Mouse (Mus musculus) hindbrain, postnatal 0 days (tissue): ENCODE results near the gene Thegl. TPM values are rescaled to one million over a fixed set of nuclear protein-coding genes. Genes with fewer than 3 reads are reported as not detected.
"Not testable (repeated sequence)": the region's sequence is repeated elsewhere in the genome, so short reads cannot be mapped to it uniquely, and the experiment has no call there.

Experiments used
- ATAC-seq: fragments of 200-750 bp; cut with Nextera tagmentation; 2 replicates; pipeline ENCODE4 v1.8.0; 2017; ENCODE audit warnings: mild to moderate bottlenecking, moderate TSS enrichment, moderate library complexity
- DNase-seq: peaks from one replicate; pipeline ENCODE4 v3.0.0-alpha.2; 2015; ENCODE audit warnings: low spot score
- H3K27ac ChIP-seq: fragments of 300-500 bp; sonication (generic); 2 replicates; pipeline ENCODE4 v1.5.1; 2014; ENCODE audit warnings: mild to moderate bottlenecking
- H3K27me3 ChIP-seq: fragments of 300-500 bp; sonication (generic); 2 replicates; pipeline ENCODE4 v1.6.1; 2014; ENCODE audit warnings: low read length, mixed read lengths; ENCODE audit not compliant: insufficient read depth
- H3K36me3 ChIP-seq: fragments of 300-500 bp; sonication (generic); 2 replicates; pipeline ENCODE4 v1.6.1; 2014; ENCODE audit warnings: low read length, mixed read lengths; ENCODE audit not compliant: insufficient read depth
- H3K4me1 ChIP-seq: fragments of 300-500 bp; sonication (generic); 2 replicates; pipeline ENCODE4 v1.6.1; 2014; ENCODE audit warnings: antibody characterized with exemption, low read length, mixed read lengths; ENCODE audit not compliant: insufficient read depth
- H3K4me2 ChIP-seq: fragments of 300-500 bp; sonication (generic); 2 replicates; pipeline ENCODE4 v1.6.1; 2014; ENCODE audit warnings: low read depth, mild to moderate bottlenecking, low read length, moderate library complexity, mixed read lengths
- H3K4me3 ChIP-seq: fragments of 300-500 bp; sonication (generic); 2 replicates; pipeline ENCODE4 v1.5.1; 2014; ENCODE audit warnings: low read length
- H3K9ac ChIP-seq: fragments of 300-500 bp; sonication (generic); replicated peaks from 2 replicates; pipeline ENCODE4 v1.6.1; 2014; ENCODE audit warnings: mild to moderate bottlenecking, low read length, moderate library complexity, mixed read lengths
- H3K9me3 ChIP-seq: fragments of 300-500 bp; sonication (generic); 2 replicates; pipeline ENCODE4 v1.6.1; 2016; ENCODE audit warnings: low read length, mixed read lengths
- CTCF ChIP-seq: IDR thresholded peaks from 2 replicates; pipeline ENCODE4 v1.5.1; 2016; ENCODE audit warnings: antibody characterized with exemption, control low read depth, low read depth
- WGBS: fragments of 180-500 bp; shearing (Covaris S2); extraction: QIAGEN DNeasy Blood & Tissue Kit; methylation state at CpG from one replicate; pipeline ENCODE4 v1.1.7; 2014; 5-methylcytosine and 5-hydroxymethylcytosine counted together
- polyA plus RNA-seq: library from polyadenylated mRNA; unstranded; fragments of >200 nt; fragmentation: Nextera tagmentation; extraction: Ambion mirVana; gene quantifications from 2 replicates; pipeline ENCODE4 v1.2.1, GENCODE M21; 2015
- total RNA-seq: library from RNA; depleted of rRNA; stranded (reverse); fragments of >200 nt; gene quantifications from 2 replicates; pipeline ENCODE4 v1.2.3, GENCODE M21; 2014

Thegl gene
- total and polyA plus RNA-seq, 2 experiments from 2014 or later = 0.63 to 0.81 TPM

DNA sequence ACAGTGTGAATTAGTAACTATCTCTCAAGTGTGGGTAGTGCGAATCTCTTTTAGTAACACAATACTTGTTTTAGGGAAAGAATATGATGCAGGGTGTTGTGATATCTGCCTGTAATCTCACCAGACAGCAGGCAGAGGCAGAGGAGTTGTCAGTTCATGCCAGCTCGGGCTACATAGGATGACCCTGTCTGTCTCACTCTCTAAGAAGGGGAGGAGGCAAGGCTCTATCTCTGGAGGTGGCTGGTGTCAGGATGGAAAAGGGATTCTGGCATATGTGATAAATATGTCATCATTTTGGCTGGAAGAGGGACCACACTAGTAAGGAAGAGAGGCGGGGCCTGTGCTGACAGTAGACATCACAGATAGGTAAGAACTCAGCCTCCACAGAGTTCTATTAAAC is 76.1 kb downstream of the Thegl start:
- TF ChIP-seq CTCF = no peak
- Histone ChIP-seq H3K9ac (no peak overlapping the region), H3K9me3 (no peaks in the 10 kb centered on the region), H3K4me3 (no peak overlapping the region), H3K27me3 (no peaks in the 10 kb centered on the region), H3K4me1 (0 out of 2 replicates have a peak, but pooled peaks cover 4% of the 10 kb centered on the region), H3K4me2 (no peak overlapping the region; the same call in 1 of the 2 replicates), H3K36me3 (no peaks in the 10 kb centered on the region), H3K27ac (no peak overlapping the region)
- 74% methylated on average over 3 of the region's 3 CpGs for WGBS
- DNase-seq = no peak
- no peak for ATAC-seq

DNA sequence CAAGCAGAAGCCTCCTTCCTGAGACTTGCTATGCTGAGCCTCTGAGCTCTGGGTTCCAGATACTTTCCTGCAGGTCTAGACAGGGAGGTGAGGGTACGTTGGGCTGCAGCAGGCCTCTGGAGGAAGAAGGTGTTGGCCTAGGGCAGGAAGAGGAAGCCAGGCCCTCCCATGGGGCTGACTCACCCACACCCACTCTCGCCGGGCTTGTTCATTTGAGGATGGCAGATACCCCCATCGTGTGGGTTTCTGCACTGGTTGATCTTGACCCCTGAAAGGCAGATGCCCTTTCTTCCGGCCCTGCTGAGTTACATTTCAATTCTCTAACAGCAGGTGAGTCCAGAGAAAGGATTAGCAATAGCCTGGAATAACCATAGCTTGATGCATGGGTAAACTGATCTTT is 76.7 kb downstream of the Thegl start:
- no peak overlapping the region for H3K27ac ChIP-seq
- no peaks in the 10 kb centered on the region for H3K27me3 ChIP-seq
- WGBS = 75% methylated on average over 5 of the region's 5 CpGs
- H3K9me3 ChIP-seq = no peaks in the 10 kb centered on the region
- no peak overlapping the region for H3K9ac ChIP-seq
- no peak overlapping the region for H3K4me3 ChIP-seq
- TF ChIP-seq CTCF = no peak
- H3K36me3 ChIP-seq = no peaks in the 10 kb centered on the region
- peak overlapping the region; percentile 39 for H3K4me2 ChIP-seq
- no peak for DNase-seq
- 0 out of 2 replicates have a peak, but pooled peaks cover 4% of the 10 kb centered on the region for H3K4me1 ChIP-seq
- ATAC-seq = no peak

DNA sequence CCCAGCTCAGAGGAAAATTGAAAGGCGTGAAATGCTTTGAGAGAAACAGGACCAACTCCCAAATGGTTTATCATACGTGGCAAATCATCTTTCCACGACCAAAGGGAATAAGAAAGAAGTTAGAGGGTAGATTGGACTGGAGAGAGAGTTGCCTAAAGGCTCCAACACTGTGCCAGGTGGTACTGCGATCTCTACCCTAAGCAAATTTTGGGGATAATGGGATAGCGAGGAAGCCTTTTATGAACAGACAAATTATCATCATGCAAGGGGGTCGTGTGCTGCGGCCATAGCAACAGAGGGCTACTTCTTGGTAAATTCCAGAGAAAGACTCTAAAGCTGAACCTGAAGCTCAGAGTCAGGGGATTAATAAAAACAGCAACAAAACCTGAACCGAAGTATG is 78.1 kb downstream of the Thegl start:
- Histone ChIP-seq H3K4me1 (0 out of 2 replicates have a peak, but pooled peaks cover 4% of the 10 kb centered on the region), H3K9me3 (no peaks in the 10 kb centered on the region), H3K4me3 (peak overlapping the region; percentile 68), H3K27ac (no peak overlapping the region; the same call in 1 of the 2 replicates), H3K9ac (peak overlapping the region; percentile 57; the same call in 1 of the 2 replicates), H3K4me2 (peak overlapping the region; percentile 100), H3K27me3 (no peaks in the 10 kb centered on the region), H3K36me3 (no peaks in the 10 kb centered on the region)
- no peak for DNase-seq
- TF ChIP-seq CTCF = no peak
- no peak for ATAC-seq
- 18% methylated on average over 8 of the region's 8 CpGs for WGBS

DNA sequence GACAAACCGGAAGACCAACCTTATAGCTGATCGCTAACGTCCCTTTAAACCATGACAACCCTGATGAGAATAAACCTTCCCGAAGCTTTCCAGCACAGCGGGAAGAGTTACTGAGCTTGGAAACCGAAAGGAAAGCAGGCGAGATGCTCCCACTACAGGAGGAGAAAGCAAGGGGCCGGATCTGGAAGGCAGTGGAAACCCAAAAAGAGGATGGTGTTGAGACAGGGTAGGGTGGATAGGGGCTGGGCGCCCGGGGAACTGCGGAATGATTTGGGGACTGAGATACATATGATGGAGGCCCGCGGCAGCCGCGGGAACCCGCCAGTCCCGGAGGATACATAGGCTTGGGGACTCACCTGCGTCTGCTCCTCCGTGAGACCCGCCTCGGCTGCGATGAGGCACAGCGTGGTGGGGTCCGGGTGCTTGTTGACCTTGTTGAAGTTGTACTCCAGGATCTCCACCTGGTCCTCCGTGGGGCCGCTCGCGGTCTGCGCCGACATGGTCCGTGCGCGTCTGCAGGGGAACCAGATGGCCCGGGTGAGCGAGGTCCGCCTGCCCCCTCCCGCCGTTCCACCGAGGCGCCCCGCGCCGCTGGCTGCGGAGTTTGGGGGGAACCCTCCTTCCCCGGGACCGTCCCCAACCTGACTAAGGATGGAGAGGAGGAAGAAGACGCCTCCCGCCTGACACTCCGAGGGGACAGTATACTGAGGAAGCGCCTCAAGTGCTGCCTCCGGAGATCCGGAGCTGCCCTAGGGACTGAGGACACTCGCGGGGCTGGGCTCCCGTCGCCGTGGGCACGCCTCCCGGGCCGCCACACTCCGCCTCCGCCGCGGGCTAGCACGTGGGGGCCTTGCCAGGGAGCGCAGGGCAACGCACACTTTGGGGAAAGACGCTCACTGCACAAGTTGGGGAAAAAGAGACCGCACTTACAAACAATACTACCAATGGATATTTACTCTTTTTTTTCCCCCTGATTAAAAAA is 79.0 kb downstream of the Thegl start:
- peak overlapping the region; percentile 57 for H3K9ac ChIP-seq
- peak; percentile 83 for ATAC-seq
- peak; percentile 76 for DNase-seq
- no peak for TF ChIP-seq CTCF
- H3K27ac ChIP-seq = peak overlapping the region; percentile 59; the same call in 1 of the 2 replicates
- H3K4me2 ChIP-seq = peak overlapping the region; percentile 100
- H3K4me1 ChIP-seq = 0 out of 2 replicates have a peak, but pooled peaks cover 4% of the 10 kb centered on the region
- no peaks in the 10 kb centered on the region for H3K9me3 ChIP-seq
- H3K4me3 ChIP-seq = peak overlapping the region; percentile 68
- WGBS = under 1% methylated on average over 68 of the region's 69 CpGs
- no peaks in the 10 kb centered on the region for H3K27me3 ChIP-seq
- no peaks in the 10 kb centered on the region for H3K36me3 ChIP-seq

DNA sequence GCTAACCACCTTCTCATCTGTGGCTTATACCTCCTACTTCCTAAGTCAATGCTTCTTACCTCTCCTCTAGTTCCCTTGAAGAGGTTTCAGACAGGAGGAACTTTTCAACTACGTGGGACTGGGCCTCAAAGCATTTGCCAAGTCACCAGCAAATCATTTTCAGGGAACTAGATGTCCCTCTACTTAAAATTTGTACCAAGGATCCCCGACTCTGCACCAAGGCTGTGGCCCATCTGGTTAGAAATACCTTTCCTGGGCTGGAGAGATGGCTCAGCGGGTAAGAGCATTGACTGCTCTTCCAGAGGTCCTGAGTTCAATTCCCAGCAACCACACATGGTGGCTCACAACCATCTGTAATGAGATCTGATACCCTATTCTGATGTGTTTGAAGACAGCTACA is 80.4 kb downstream of the Thegl start:
- not testable (repeated sequence) for H3K9me3 ChIP-seq, H3K27ac ChIP-seq, H3K9ac ChIP-seq, ATAC-seq, DNase-seq, H3K4me1 ChIP-seq, H3K4me3 ChIP-seq, H3K4me2 ChIP-seq, H3K36me3 ChIP-seq, H3K27me3 ChIP-seq
- 95% methylated on average over 3 of the region's 3 CpGs for WGBS

DNA sequence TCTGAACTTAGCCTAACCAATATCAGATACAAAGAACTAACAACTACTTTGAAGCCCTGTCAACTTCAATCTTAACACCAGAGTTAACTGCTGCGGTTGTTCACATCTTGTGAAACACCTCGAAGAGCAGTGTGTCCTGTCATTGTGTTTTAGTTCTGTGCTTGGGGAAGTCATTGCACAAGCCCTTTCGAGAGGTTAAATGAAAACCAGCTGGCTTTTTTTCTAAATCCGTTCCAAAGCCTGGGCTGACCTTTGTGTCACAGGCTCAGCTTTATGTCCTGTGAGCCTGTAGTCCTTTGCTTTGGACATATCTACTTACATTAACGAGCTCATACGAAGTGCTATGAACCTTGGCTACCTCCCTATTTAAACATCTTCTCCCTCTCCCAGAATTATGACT is 81.9 kb downstream of the Thegl start:
- Histone ChIP-seq H3K36me3 (no peaks in the 10 kb centered on the region), H3K27me3 (no peaks in the 10 kb centered on the region), H3K27ac (no peak overlapping the region), H3K4me2 (no peak overlapping the region), H3K4me1 (0 out of 2 replicates have a peak, but pooled peaks cover 4% of the 10 kb centered on the region), H3K4me3 (no peak overlapping the region), H3K9ac (no peak overlapping the region), H3K9me3 (no peaks in the 10 kb centered on the region)
- ATAC-seq (no peak), DNase-seq (no peak)
- 73% methylated on average over 6 of the region's 6 CpGs for WGBS
- no peak for TF ChIP-seq CTCF

DNA sequence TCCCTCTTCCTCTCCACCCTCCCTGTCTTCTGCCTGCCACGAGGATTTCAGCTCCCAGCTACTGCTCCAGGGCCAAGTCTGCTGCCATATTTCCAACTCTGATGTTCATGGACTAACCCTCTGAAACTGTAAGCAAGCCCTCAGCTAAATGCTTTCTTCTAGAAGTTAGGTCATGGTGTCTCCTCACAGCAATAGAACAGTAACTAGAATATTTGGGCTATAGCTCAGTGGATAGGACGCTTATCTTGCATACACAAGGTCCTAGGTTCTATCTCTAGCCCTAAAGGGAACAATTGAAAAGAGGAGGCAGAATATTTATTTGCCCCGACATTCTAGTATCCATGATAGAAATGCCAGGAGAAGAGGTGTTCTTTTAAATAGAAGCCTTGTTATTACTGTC is 83.1 kb downstream of the Thegl start:
- TF ChIP-seq CTCF = no peak
- Histone ChIP-seq H3K4me3 (no peak overlapping the region), H3K36me3 (no peaks in the 10 kb centered on the region), H3K9ac (no peak overlapping the region), H3K4me2 (no peak overlapping the region), H3K27ac (no peak overlapping the region), H3K4me1 (no peaks in the 10 kb centered on the region), H3K9me3 (no peaks in the 10 kb centered on the region), H3K27me3 (no peaks in the 10 kb centered on the region)
- ATAC-seq (no peak), DNase-seq (no peak)
- 70% methylated on average over 3 of the region's 3 CpGs for WGBS
